Mouse (Mus musculus): ENCODE data around the gene Polr2f.

- no peak for TF ChIP-seq CTCF (IDR thresholded peaks at IDR 0.05; ENCODE audit: extremely low read depth, insufficient read depth, insufficient read length, insufficient replicate concordance)
- no peak for TF ChIP-seq POLR2A (IDR thresholded peaks at IDR 0.05; ENCODE audit: low read depth, low read length)
Observed at GRCm38 (mm10) chr15:79095483-79095882, 45.3 kb upstream of the Polr2f start.

All from spleen, adult 2 months (tissue).